Mouse (Mus musculus) midbrain, embryonic 11.5 days (tissue): Measurements from ENCODE around the gene Ms4a7. TPM values are rescaled to one million over a fixed set of nuclear protein-coding genes. Genes with fewer than 3 reads are reported as not detected.

Experiments
- ATAC-seq: fragments of 200-750 bp; cut with Nextera tagmentation; 2 replicates; pipeline ENCODE4 v1.8.0; 2017; ENCODE audit warnings: moderate TSS enrichment, moderate library complexity; ENCODE audit not compliant: low FRiP score
- DNase-seq: peaks from one replicate; pipeline ENCODE4 v3.0.0; 2015; ENCODE audit warnings: low spot score; ENCODE audit errors: missing footprints
- H3K27ac ChIP-seq: fragments of 300-500 bp; sonication (generic); 2 replicates; pipeline ENCODE4 v1.5.1; 2014; ENCODE audit warnings: low read depth, low read length
- H3K27me3 ChIP-seq: fragments of 300-500 bp; sonication (generic); 2 replicates; pipeline ENCODE4 v1.6.1; 2014; ENCODE audit warnings: mild to moderate bottlenecking, low read length, moderate library complexity, mixed read lengths; ENCODE audit not compliant: control insufficient read depth, insufficient read depth
- H3K36me3 ChIP-seq: fragments of 300-500 bp; sonication (generic); 2 replicates; pipeline ENCODE4 v1.6.1; 2014; ENCODE audit warnings: mild to moderate bottlenecking, low read length, moderate library complexity, mixed read lengths; ENCODE audit not compliant: control insufficient read depth, insufficient read depth
- H3K4me1 ChIP-seq: fragments of 300-500 bp; sonication (generic); 2 replicates; pipeline ENCODE4 v1.6.1; 2014; ENCODE audit warnings: low read length; ENCODE audit not compliant: control insufficient read depth, insufficient read depth
- H3K4me2 ChIP-seq: fragments of 300-500 bp; sonication (generic); 2 replicates; pipeline ENCODE4 v1.6.1; 2014; ENCODE audit warnings: mild to moderate bottlenecking, moderate library complexity
- H3K4me3 ChIP-seq: fragments of 300-500 bp; sonication (generic); 2 replicates; pipeline ENCODE4 v1.5.1; 2014; ENCODE audit warnings: low read depth, low read length
- H3K9ac ChIP-seq: fragments of 300-500 bp; sonication (generic); 2 replicates; pipeline ENCODE4 v1.6.1; 2014; ENCODE audit warnings: low read length
- H3K9me3 ChIP-seq: fragments of 300-500 bp; sonication (generic); 2 replicates; pipeline ENCODE4 v1.6.1; 2016; ENCODE audit warnings: low read length; ENCODE audit not compliant: control insufficient read depth
- WGBS: fragments of 180-500 bp; shearing (Covaris S2); extraction: QIAGEN DNeasy Blood & Tissue Kit; methylation state at CpG from one replicate; pipeline ENCODE4 v1.1.7; 2014; 5-methylcytosine and 5-hydroxymethylcytosine counted together
- polyA plus RNA-seq: library from polyadenylated mRNA; unstranded; fragments of >200 nt; fragmentation: Nextera tagmentation; extraction: Ambion mirVana; gene quantifications from 2 replicates; pipeline ENCODE4 v1.2.1, GENCODE M21; 2014

Ms4a7 gene
- polyA plus RNA-seq = 1.1 and 1.2 TPM in 2 replicates

DNA sequence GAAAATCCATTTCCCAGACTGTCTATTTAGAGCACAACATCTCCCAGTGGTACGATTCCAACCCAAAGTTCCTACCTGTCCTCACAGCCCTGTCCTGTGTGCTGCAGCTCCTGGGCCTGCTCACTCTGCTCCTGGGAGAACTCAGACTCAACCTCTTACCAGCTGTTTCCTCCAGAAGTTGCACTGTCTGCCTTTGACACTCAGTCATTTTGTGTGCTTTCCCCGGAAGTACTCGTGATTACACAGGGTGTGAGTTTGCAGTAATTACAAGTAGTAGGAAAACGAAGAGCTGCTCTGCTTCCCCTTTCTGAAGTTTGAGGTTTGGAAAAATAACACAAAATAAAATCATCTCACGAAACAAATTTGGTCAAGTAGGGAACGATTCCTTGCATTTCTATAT is at the start of gene Ms4a7:
Ms4a7 (minus strand) TSS at position 215 of the 400 bp plus-strand sequence.
- WGBS = 90% methylated on average over 6 of the region's 6 CpGs

DNA sequence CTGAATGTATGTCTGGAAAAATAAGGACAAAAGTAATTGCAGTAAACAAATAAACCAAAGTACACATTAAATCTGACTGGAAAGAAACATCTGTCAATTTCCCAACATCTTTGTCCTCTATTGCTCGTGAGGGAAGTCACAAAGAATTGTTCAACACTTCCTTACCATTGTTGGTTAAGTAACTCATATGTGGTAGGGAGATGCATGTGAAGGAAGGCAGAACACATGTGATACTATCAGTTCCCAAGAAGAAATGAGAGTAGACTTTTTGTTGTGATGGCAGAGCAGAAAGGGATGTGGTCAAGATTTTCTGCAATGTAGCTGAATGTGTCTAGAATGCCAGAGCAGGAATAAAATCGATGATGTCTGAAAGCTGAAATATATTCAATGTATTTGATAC is 40.5 kb upstream of the Ms4a7 start:
- Histone ChIP-seq H3K4me1 (no peaks in the 10 kb centered on the region), H3K27me3 (no peaks in the 10 kb centered on the region), H3K9me3 (no peaks in the 10 kb centered on the region), H3K36me3 (no peaks in the 10 kb centered on the region), H3K4me2 (no peak overlapping the region), H3K9ac (no peak overlapping the region), H3K4me3 (no peak overlapping the region), H3K27ac (no peak overlapping the region)
- ATAC-seq = no peak
- 79% methylated on average over 2 of the region's 2 CpGs for WGBS
- DNase-seq = no peak

More for the DNA sequence above, at the start of gene Ms4a7:
- Histone ChIP-seq H3K4me3 (no peak within 1 kb of the TSS), H3K4me1 (no peaks in the 10 kb centered on the region), H3K27me3 (no peaks in the 10 kb centered on the region), H3K9me3 (no peaks in the 10 kb centered on the region), H3K36me3 (no peaks in the 10 kb centered on the region), H3K9ac (no peak within 1 kb of the TSS), H3K4me2 (no peak within 1 kb of the TSS), H3K27ac (no peak within 1 kb of the TSS)
- DNase-seq (no peak), ATAC-seq (no peak)

DNA sequence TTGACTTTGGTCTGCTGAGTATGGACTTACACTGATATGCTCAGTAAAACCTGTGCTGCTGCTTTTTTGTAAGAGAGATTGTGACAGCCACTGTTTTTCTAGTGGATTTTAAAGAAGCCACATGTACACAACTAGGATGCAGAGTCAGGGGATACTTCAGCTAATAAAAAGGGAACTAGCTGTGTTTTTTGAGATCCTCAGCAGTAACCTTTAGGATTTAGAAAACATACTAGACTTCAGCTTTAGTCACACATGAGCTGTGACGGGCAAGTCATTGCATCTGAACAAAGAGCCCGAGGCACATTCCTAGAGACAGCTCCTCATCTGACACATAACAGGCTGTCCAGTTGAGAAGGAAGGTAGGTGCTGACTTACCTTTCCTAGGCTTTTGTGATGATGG is 39.3 kb upstream of the Ms4a7 start, which contains the start of gene Ms4a4a:
Ms4a4a (plus strand) TSS at position 251 of the 400 bp plus-strand sequence.
- H3K4me2 ChIP-seq = no peak within 1 kb of the TSS
- no peak within 1 kb of the TSS for H3K9ac ChIP-seq
- no peak within 1 kb of the TSS for H3K4me3 ChIP-seq
- no peak within 1 kb of the TSS for H3K27ac ChIP-seq
- ATAC-seq = no peak
- H3K36me3 ChIP-seq = no peaks in the 10 kb centered on the region
- 77% methylated on average over 2 of the region's 2 CpGs for WGBS
- no peaks in the 10 kb centered on the region for H3K4me1 ChIP-seq
- no peaks in the 10 kb centered on the region for H3K27me3 ChIP-seq
- no peak for DNase-seq
- H3K9me3 ChIP-seq = no peaks in the 10 kb centered on the region

DNA sequence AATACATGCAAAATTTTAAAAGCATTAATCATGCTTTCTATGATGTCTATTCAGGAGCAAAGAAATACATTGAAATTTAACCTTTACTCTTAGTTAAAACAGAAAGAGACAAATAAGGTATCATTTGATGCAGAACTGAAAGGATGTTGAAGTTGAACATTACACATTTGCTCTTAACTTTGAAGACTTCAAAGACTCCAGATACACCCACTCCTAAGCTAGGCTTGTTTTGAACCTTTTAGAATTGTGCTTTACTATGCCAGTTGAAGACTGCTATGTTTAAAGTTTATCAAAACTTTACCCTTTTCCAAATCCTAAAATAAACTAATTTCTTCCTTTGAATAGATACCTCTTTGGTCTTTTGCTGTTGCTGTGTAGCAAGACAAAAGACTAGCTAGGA is 35.2 kb upstream of the Ms4a7 start:
- no peak overlapping the region for H3K4me2 ChIP-seq
- no peaks in the 10 kb centered on the region for H3K36me3 ChIP-seq
- no peak for DNase-seq
- no peaks in the 10 kb centered on the region for H3K9me3 ChIP-seq
- H3K27me3 ChIP-seq = no peaks in the 10 kb centered on the region
- ATAC-seq = no peak
- H3K27ac ChIP-seq = no peak overlapping the region
- H3K9ac ChIP-seq = no peak overlapping the region
- H3K4me1 ChIP-seq = no peaks in the 10 kb centered on the region
- no peak overlapping the region for H3K4me3 ChIP-seq

DNA sequence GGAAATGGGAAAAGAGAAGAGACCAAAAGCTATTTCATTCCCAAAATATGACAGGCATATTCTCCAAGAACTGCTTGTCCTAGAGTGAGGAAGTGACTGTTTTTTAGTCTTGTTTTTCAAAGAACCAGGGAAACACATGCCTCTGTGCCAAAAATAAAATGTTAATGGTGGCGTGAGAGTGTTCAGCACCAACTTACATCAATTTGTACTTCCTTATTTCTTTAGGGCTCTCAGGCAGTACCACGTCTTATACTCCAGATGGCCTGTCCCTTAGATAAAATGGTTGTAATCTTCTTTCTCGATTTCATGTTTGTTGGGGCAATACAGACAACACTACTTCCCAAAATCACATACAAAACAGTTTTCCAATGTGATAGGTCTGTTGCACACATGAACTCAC is 32.4 kb upstream of the Ms4a7 start:
- Histone ChIP-seq H3K9ac (no peak overlapping the region), H3K4me2 (no peak overlapping the region), H3K4me1 (no peaks in the 10 kb centered on the region), H3K36me3 (no peaks in the 10 kb centered on the region), H3K9me3 (no peaks in the 10 kb centered on the region), H3K27me3 (no peaks in the 10 kb centered on the region), H3K27ac (no peak overlapping the region), H3K4me3 (no peak overlapping the region)
- ATAC-seq (no peak), DNase-seq (no peak)
- 85% methylated on average over 3 of the region's 3 CpGs for WGBS

DNA sequence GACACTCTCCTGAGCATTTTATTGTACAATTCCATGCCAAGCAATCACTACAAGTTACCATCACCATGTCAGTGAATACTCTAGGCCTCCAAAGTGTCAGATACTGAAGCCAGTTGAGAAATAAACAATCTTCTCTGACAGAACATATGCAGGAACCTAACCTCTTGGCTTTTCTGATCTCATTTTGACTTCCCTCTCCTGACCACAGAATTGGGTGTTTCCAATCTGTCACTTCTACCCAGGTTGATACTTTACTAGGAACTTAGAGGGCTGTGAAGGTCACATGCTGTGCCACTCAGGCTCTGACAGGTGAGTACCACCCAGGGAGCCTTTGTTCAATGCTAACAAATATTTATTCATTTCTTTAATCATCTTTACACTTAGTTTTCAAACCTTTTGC is 26.1 kb upstream of the Ms4a7 start:
- DNase-seq (no peak), ATAC-seq (no peak)
- no peak overlapping the region for H3K4me2 ChIP-seq
- H3K9ac ChIP-seq = no peak overlapping the region
- H3K4me3 ChIP-seq = no peak overlapping the region
- no peaks in the 10 kb centered on the region for H3K4me1 ChIP-seq
- H3K9me3 ChIP-seq = no peaks in the 10 kb centered on the region
- H3K27ac ChIP-seq = no peak overlapping the region
- no peaks in the 10 kb centered on the region for H3K27me3 ChIP-seq
- H3K36me3 ChIP-seq = no peaks in the 10 kb centered on the region

DNA sequence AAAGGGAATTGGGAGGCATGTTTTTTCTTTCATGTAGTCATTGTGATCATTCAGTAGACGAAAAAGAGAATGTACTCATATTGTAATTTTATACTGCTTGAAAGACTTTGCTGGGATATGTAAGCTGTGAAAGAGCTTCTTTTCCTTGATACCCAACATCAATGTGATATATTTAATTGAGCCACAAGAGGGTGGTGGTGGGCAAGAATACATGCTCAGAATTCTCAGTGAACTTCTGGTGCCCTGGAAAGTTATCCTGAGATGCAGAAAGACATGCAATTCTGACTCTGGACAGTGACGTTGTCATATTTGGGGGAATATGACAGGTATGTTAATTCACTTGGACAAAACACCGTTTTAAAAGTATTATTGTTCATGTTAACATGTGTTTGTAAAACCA is 24.2 kb upstream of the Ms4a7 start:
- no peaks in the 10 kb centered on the region for H3K36me3 ChIP-seq
- no peak overlapping the region for H3K4me3 ChIP-seq
- H3K9me3 ChIP-seq = no peaks in the 10 kb centered on the region
- no peak for ATAC-seq
- no peaks in the 10 kb centered on the region for H3K4me1 ChIP-seq
- no peaks in the 10 kb centered on the region for H3K27me3 ChIP-seq
- WGBS = 72% methylated on average over 3 of the region's 3 CpGs
- no peak overlapping the region for H3K4me2 ChIP-seq
- H3K9ac ChIP-seq = no peak overlapping the region
- no peak overlapping the region for H3K27ac ChIP-seq
- DNase-seq = no peak

DNA sequence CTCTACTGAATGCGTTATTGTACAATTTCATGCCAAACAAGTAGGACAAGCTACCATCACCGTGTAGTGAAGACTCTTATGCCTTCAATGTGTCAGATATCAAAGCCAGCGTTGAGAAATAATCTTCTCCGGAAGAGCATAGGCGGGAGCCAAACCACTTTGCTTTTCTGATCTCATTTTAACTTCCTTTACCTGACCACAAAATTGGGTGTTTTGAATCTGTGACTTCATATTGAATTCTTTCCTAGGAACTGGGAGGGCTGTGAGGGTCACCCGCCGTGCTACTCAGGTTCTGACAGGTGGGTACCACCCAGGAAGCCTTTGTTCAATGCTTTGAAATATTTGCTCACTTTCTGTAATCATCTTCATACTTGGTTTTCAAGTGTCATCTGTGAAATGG is 19.8 kb upstream of the Ms4a7 start:
- Histone ChIP-seq H3K9ac (no peak overlapping the region), H3K4me2 (no peak overlapping the region), H3K27me3 (no peaks in the 10 kb centered on the region), H3K36me3 (no peaks in the 10 kb centered on the region), H3K9me3 (no peaks in the 10 kb centered on the region), H3K4me1 (no peaks in the 10 kb centered on the region), H3K4me3 (no peak overlapping the region), H3K27ac (no peak overlapping the region)
- DNase-seq (no peak), ATAC-seq (no peak)
- 86% methylated on average over 7 of the region's 7 CpGs for WGBS

DNA sequence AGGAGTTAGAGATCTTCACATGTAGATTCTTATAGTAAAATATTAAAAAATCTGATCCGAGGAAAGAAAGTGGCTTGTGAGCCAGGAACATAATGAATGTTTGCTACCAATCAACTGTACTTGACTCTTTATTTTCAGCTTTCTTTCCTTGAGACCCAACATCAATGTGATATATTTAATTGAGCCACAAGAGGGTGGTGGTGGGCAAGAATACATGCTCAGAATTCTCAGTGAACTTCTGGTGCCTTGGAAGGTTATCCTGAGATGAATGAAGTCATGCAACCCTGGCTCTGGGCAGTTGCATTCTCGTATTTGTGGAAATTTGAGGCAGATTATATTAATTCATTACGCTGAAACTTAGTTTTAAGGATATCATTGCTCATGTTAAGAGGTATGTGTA is 15.9 kb upstream of the Ms4a7 start:
- no peaks in the 10 kb centered on the region for H3K9me3 ChIP-seq
- no peaks in the 10 kb centered on the region for H3K36me3 ChIP-seq
- H3K4me1 ChIP-seq = no peaks in the 10 kb centered on the region
- H3K9ac ChIP-seq = no peak overlapping the region
- no peak overlapping the region for H3K4me3 ChIP-seq
- no peaks in the 10 kb centered on the region for H3K27me3 ChIP-seq
- no peak overlapping the region for H3K27ac ChIP-seq
- WGBS = 56% methylated on average over 3 of the region's 3 CpGs
- H3K4me2 ChIP-seq = no peak overlapping the region
- ATAC-seq = no peak
- no peak for DNase-seq
